8 mouse cellular contexts compared by ENCODE assay signal in the genomic region with DNA sequence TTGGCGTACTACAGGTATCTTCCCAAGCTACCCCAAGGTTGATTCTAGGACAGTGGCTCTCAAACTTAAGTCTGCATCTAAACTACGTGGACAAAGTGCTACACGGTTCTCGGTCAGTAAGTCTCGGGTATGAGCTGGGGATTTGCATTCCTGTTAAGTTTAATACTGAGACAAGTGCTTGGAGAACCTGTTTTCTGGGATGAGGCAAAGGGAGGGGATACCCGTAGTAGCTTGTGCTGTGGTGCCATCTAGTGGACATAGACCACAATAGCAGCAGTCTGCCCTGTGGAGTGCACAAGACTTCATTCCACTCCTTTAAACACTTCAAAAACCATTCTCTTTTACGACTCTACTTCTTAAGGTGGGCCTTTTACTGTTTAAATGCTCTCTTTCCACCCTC. TPM values are rescaled to one million over a fixed set of nuclear protein-coding genes. Genes with fewer than 3 reads are reported as not detected.
A peak's percentile ranks its signal among the peaks of the same experiment; 100 is the strongest.
DNase-seq lines count a peak whose midpoint lies in the region; ATAC-seq lines count a peak whose summit lies in the region.

No protein-coding gene starts in this region.

- DNase-seq in MN1 (ENCODE audit: low spot score) = peak; percentile 88
- peak; percentile 50 for DNase-seq in c-Kit-positive CD71-positive TER-119-negative erythroid progenitor cells, embryonic 14.5 days (ENCODE audit: low read depth)
- peak; percentile 80 for DNase-seq in forebrain, embryonic 10.5 days (ENCODE audit: extremely low spot score, low spot score)
- DNase-seq in heart, postnatal 4 days = peak; percentile 81
- DNase-seq in layer of hippocampus, adult 18-20 months (ENCODE audit: low spot score in 2 of 2) = peak; percentile 69 to 90
- DNase-seq in retina, embryonic 14.5 days (ENCODE audit: low spot score) = peak; percentile 96

- H3K4me2 ChIP-seq in lung, embryonic 15.5 days = peak overlapping the region; percentile 49

- no peak overlapping the region for H3K9ac ChIP-seq in lung, embryonic 15.5 days

- no peak overlapping the region for H3K27ac ChIP-seq in forebrain, embryonic 10.5 days
- H3K27ac ChIP-seq in lung, embryonic 15.5 days = no peak overlapping the region

- H3K4me1 ChIP-seq in forebrain, embryonic 10.5 days = peaks cover 38% of the 10 kb centered on the region
- peaks cover 19% of the 10 kb centered on the region for H3K4me1 ChIP-seq in lung, embryonic 15.5 days

- peak overlapping the region; percentile 45 for H3K4me3 ChIP-seq in forebrain, embryonic 10.5 days
- H3K4me3 ChIP-seq in lung, embryonic 15.5 days = peak overlapping the region; percentile 12

- WGBS in forebrain, embryonic 10.5 days = 3% methylated on average over 7 of the region's 7 CpGs
- WGBS in lung, embryonic 15.5 days = 5% methylated on average over 7 of the region's 7 CpGs

- H3K27me3 ChIP-seq in forebrain, embryonic 10.5 days (ENCODE audit: poor library complexity, severe bottlenecking) = peaks cover 28% of the 10 kb centered on the region
- peaks cover 15% of the 10 kb centered on the region for H3K27me3 ChIP-seq in lung, embryonic 15.5 days

- H3K36me3 ChIP-seq in forebrain, embryonic 10.5 days (replicated peaks) = no peaks in the 10 kb centered on the region
- H3K36me3 ChIP-seq in lung, embryonic 15.5 days = no peaks in the 10 kb centered on the region

- no peaks in the 10 kb centered on the region for H3K9me3 ChIP-seq in forebrain, embryonic 10.5 days
- H3K9me3 ChIP-seq in lung, embryonic 15.5 days = no peaks in the 10 kb centered on the region

- no peak for ATAC-seq in lung, embryonic 15.5 days (ENCODE audit: borderline replicate concordance, extremely low read depth, low FRiP score, low TSS enrichment)
- ATAC-seq in activated CD4-positive, CD25-positive, alpha-beta regulatory T cell, adult 4 months = no peak

RNA-seq across cellular contexts. Expression of a gene that starts 41.4 kb away (rescaled TPM):
- polyA plus RNA-seq in forebrain, embryonic 10.5 days (2016; fragmentation: Nextera tagmentation; extraction: Ambion mirVana) = 16.6 and 19.2 TPM in 2 replicates
- total RNA-seq in heart, postnatal 4 days (2021) = 100 to 1,000 TPM; 105 TPM
- total RNA-seq in layer of hippocampus, adult 18-20 months (2021) = 10 to 100 TPM; 40.9 to 42.9 TPM
- polyA plus RNA-seq in lung, embryonic 15.5 days (2015; fragmentation: Nextera tagmentation; extraction: Ambion mirVana) = 18.3 and 18.8 TPM in 2 replicates
- polyA plus RNA-seq in activated CD4-positive, CD25-positive, alpha-beta regulatory T cell, adult 4 months (2017; shearing (Covaris generic)) = 1 to 10 TPM; 1.5 to 2.0 TPM
